Mouse (Mus musculus) heart, postnatal 0 days (tissue): ENCODE results near the gene Exoc3l2.

Experiments
- CTCF ChIP-seq: IDR thresholded peaks from 2 replicates; pipeline ENCODE4 v1.5.1; 2016; ENCODE audit warnings: antibody characterized with exemption, control low read depth, low read depth
- EP300 ChIP-seq: IDR thresholded peaks from 2 replicates; pipeline ENCODE4 v1.6.1; 2016; ENCODE audit warnings: antibody characterized with exemption, low read depth

DNA sequence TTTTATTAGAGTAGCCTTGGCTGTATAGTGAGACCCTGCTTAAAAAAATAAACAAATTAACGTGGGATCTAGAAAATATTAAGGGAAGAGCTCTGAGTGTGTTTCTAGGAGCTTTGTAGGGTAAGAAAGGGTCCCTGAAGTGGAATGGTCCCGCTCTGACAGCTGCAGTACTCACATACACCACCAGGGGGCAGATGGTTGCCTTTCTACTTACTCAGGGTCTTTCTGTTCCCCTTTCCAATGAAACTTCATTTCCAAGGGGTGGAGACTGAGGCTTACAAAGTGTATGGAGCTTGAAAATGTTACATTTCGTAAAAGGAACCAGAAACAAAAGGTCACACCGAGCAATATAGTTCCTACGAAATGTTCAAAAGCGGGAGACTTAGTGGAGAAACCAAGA lies 1.6 kb upstream of the Exoc3l2 start:
- TF ChIP-seq EP300, result no peak
- TF ChIP-seq CTCF, result peak; percentile 83
